Mouse (Mus musculus) urinary bladder, postnatal 4 days (tissue): ENCODE results near the gene Fbxl7.
A peak's percentile ranks its signal among the peaks of the same experiment; 100 is the strongest.
"Not testable (repeated sequence)": the region's sequence is repeated elsewhere in the genome, so short reads cannot be mapped to it uniquely, and the experiment has no call there.

ENCODE experiments used
- DNase-seq, 2 experiments: peaks; one replicate each; pipeline ENCODE4 v3.0.0; 2021 to 2022; ENCODE audit warnings: low spot score in 2 of 2

The Fbxl7 gene

DNA sequence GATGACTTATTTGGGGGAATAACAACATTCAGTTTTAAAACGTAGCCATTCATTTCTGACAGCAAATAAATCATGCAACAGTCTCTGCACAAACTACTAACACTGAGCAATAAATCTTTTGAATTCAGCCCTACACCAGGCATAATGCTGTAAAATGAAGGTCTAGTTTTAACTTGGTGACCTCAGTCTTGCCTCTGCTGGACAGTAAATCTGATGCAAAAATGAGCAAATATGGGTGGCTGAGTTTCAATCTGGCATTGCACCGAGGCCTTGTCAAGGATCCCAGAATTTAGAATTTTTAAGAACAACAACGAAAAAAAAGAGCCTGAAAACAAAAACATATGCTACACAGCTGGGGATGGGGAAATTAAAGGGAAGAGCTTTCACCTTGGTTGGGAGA is 85.8 kb downstream of the Fbxl7 start:
- no peak for DNase-seq

DNA sequence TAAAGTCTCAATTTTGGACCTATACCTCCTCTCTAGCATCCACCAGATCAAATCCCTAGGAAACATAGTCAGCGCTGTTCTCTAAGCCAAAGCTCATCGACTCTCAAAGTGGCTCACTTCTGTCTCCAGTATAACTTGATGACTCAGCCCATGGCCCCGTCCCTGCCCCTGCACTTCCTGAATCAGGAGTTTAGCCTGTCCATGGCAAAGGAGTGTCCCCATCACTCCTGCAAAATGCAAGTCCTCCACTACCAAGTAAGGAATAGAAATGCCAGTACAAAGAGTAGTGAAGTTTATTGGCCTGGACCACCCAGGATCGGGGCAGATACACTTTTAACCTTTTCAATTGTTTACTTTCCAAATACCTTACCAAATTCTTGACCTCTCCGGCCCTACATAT is 91.3 kb downstream of the Fbxl7 start:
- DNase-seq, result no peak

DNA sequence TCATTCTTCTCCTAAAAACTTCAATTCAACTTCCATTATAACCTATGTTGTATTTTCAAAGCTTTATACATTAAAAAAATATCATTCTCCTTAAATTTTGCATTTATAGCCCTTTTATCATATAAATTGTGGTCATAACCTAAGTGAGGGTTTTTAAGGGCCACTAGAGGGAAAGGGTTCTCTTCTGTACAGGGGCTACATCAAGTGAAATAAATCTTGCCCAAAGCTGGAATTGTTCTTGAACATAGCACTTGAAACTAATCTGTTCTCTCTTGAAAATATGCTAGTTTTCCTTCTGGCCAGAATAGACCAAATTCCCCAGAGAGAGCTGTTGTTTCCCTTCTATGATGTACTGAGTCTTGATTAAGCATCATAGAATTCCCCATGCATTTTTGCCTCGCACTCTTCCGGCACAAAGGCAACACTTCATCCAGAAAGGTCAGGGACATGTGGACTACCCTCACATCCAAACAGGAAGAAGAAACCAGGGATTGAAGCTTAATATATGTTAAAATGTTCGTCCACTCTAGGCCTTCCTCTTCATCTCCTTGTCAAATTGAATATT is 95.8 kb downstream of the Fbxl7 start:
- no peak for DNase-seq

DNA sequence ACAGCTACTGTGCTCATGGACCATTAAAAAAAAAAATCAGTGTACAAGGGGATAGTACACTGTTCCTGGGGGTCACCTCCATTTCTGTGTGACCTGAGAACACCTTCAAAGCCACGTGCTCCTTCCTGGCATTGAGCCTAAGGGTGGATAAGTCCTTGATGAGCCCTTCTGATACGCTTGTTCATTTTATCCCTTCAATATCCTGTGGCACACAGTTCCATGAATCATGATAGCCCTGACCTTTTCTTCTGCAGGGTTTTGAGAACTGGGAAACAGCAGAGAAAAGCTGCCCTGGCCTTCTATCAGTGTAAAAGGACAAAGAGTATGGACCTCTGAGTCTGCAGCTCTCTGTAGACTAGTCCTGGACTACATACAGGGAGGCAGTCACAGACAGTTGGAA is 99.4 kb downstream of the Fbxl7 start:
- no peak for DNase-seq

DNA sequence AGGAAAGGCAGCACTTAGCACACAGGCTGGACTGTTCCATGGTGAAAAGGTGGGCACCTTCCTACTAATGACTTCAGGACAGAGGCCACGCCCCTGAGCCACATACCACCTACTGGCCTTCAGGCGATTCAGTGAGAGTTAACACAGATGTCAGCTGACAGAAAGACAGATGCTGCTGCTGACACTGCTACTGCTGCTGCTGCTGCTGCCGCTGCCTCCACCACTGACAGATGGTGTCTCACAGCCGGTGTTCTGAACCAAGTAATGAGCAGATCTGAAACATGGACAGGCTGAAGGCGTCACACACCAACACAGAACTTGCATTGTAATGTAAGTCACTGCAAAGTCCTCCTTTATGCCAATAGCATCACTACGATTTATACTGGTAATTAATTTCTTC is 99.9 kb downstream of the Fbxl7 start:
- DNase-seq, result no peak

DNA sequence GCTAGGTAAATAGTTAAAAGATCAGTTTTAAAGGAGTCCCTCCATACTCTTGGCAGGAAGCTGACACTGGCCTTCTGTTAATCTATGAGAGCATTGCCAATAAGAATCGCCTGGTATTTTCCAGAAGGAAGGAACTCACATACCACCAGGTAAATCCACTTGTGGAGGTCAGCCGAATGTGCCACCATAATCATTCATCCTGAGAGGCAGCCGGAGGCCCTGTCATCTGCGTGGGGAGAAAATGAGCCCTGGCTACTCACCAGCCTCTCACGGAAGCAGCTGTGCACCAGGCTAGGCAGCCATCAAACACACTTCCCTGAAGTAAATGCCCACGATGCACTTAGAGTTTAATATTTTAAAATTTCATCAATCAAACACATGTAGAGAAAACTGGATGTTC is 108.2 kb downstream of the Fbxl7 start:
- no peak for DNase-seq

DNA sequence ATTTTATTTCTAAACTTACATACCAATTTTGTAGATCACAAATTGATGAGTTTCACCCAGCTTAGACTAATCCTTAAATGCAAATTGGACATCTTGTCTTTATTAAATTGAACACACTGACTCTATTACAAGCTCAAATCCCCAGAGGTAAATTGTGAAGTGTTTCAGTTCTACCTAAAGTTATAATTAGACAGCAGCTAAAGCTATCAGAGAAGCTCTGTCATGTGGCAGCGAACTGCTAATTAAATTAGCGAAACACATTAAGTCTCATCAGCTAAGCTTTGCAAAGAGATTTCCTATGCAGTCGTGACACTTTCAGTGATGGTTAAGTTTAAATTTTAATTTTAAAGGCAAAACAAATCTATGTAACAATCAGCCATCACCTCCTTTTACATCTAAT is 114.8 kb downstream of the Fbxl7 start:
- DNase-seq, result no peak

DNA sequence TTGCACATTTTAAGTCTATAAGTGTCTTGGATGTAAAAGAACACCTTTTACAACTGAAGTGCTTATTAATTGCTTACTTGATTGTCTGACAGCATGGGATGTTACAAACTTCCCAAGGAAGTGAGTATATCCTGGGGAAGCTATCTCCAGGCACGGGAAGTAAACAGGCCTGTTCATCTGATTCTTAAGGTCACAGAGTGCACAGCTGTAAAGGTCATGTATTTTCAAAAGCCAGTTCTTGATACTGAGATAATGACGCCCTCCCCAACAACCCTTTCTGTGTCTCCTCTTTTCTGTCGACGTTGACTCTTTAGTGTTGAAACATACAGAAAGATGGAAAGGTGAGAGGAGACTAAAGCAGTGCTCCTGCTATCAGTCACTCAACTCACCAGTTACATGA is 116.3 kb downstream of the Fbxl7 start:
- DNase-seq, result no peak

DNA sequence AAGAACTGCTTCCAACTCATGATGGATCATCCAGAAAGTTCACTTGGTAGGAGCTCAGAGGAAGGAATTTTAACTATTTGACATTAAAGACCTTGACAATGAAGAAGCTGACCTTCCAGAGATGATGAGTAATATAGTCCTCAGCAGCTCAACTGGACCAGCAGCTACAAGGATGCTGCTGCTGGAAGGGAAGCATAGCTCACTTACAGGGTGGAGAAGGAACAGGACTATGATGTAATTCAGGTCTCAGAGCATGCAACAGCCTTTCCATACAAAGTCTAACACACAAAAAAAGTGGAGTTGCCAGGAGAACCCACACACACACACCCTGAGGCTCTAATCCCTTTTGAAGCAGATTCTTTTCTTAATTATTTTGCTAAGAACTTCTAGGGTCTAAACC is 119.7 kb downstream of the Fbxl7 start:
- no peak for DNase-seq

DNA sequence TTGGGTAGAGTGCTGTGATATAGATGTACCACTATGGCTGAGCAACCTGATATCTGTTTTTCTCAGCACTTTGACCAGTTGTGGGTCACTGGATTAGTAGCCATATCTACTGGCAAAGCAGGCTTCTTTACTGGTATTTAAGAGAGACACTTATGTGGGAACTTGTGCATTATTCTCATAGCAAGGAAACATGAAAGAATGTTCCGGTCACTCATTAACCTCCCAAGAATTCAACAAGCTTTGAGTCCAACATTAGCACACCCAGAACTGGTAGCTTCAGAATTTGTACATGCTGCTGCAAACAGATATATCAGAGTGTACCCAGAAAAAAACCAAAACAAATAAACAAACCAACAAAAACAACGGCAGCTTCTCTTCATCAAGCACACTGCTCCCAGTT is 120.5 kb downstream of the Fbxl7 start:
- DNase-seq, result no peak

DNA sequence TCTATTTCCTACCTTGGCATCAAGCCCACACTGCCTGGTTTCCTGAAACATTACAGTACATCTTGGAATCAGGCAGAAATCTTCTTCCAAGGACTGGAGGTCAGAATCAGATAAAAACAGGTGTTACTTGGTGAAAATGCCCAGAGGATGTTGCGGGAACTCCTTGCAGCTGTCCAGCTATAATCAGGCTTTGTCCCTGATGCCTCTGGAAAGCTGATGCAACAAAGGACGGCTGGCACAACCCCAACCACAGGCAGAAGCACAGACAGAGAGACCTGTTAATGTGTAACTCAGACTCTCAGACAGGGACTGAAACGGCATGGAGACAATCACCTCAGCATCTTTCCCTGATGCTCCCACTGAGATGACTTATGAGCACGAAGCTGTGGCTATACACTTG is 133.7 kb downstream of the Fbxl7 start:
- no peak for DNase-seq

DNA sequence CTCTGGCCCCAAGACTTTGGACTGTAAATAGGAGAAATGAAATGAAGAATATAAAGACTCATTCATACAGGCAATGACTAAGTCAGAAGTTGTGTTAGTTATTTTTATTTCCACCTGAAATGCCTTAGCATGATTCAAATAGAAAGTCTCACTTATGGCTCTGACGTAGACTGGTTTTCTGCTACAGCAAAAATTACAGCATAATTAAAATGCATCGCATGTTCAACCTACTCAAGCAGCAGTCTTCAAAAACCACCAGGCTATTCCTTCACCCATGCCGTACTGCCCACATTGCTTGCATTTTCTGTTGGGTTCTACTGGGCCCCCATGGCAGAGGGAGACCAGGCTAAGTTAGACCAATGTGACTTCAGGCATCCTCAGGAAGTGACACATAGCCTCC is 146.9 kb downstream of the Fbxl7 start:
- DNase-seq, result no peak

DNA sequence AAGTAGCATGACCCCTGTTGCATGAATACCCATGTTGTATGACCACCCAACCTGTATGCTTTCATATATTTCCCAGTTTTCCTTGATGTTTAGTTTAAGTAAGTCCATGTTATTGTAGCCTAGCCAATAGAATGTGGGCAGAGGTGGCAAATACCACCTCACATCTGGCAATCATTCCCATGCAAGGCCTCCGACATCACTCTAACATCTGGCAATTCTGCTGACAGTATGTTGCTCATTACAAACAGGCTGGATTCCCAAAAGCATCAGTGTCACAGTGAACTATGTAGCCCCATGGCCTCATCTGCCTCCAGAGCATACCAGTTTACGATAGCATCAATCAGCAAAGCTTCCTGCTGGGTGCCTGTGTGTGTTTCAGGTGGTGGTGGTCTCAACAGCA is 163.0 kb downstream of the Fbxl7 start:
- no peak for DNase-seq

DNA sequence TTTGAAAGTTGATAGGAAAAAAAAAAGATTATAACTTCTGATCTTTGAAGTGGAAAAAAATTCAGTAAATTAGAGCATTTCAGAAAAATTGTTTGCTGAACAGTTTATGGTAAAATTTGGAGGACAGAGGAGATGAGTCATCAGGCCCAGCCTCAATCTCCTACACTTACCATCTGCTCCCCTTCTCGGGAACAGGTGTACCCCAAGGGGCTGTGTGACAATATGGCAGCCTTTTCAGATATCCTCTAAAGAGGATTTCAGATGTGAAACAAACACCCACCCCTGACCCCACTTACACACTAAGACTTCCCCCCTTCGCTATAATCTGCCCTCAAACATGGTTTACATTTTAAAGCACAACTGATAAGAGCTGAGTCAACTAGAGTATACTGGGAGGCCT is 164.6 kb downstream of the Fbxl7 start:
- DNase-seq, result no peak

DNA sequence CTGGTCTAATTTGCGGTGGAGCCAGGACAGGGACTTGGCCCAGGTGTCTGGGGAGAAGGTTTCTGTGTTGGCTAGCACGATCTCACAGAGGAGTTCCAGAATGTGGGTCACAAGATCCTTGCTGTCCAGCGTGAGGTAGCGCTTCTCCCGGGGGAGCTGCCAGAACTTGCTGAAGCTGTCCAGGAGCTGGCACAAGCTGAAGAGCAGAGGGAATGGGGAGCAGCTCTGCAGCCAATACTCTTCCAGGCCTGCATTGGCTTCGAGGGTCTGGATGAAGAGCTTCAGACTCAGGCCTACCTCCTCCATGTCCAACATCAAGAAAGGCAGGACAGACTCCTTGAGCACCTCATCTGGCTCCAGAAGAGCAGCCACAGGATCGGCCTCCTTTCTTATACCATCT is 166.0 kb downstream of the Fbxl7 start:
- not testable (repeated sequence) for DNase-seq

DNA sequence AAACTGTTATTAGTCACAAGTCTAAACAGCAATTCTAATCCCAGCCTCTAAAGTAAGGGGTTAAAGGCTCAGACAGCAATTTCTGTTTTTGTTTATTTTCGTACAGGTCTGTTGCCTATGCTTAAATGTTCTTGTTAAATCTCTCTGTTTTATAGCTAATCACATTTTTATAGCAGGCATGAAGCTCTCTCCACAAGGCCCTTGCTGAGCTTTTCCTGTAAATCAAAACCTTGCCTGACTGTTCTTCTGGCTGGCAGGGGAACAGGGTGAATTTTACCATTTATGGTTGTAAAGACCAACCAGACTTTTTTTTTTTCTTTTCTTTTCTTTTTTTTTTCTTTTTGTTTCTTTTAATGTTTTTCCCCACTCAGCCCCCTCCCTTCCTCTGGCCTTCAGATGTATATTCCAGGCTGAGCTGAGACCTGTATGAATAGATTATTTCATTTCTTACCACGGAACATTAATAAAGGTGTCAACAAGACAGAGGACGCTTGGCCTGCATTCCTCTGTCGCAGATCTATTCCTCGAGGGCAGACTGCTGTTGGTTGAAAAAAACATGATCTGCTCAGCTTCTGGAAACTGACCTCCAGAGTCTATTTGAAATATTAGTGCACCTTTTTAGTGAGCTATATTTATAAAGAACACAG is 176.9 kb downstream of the Fbxl7 start:
- DNase-seq, result no peak

DNA sequence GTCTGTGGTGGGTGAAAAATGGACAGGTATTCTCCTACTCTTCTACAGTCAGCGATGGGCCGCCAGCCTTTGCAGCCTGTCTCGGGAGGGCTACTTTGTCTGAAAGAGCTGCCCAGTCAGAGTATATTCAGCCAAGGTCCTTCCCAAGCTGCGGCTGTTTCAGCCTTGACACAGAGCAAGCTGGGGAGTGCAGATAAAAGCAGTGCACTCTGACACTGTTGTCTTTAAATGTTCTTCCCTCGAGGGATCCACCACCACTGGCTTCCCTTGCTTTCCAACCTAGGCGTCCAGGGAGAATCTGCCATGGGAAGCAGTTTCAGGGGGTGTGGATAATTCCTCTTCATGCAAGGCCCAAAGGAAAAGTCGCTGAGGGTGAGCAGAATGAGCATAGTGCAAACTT is 177.4 kb downstream of the Fbxl7 start:
- DNase-seq, result peak in 1 of 2 experiments; percentile 26

DNA sequence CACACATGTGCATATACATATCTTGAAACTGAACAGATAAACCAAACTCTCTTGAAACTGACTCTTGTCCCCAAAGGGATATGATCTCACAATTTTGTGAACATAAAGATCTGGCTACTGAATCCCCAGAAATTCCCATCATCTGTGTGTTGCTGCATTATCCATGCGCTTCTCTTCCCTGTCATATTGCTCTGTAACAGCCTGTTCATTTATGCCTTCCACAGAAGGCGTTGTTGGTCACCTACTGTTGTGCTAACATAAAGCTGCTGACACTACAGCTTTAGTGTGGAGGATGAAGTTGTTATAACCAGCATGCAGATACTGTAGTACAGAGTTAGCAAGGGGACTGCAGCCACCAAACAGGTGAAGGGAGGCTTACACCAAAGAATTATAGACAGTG is 179.2 kb downstream of the Fbxl7 start:
- DNase-seq, result no peak

DNA sequence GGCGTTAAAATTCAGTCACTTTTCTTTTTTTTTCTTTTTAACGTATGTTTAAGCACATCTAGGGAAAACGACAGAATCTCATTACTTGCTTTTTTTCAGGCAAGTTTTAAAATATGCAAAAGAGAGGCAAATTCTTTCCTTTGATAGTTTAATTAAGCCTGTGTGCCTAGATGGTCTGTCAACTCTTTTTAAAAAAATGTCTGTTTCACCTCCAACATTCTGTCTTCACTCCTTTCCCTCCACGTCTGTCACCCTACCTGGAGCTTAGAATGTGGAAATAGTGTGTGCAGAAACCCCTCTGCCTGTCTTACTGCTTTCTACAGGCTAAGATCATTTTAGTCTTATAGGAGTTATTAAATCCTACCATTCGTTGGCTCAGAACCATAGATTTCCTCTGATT is 179.7 kb downstream of the Fbxl7 start:
- DNase-seq, result no peak

DNA sequence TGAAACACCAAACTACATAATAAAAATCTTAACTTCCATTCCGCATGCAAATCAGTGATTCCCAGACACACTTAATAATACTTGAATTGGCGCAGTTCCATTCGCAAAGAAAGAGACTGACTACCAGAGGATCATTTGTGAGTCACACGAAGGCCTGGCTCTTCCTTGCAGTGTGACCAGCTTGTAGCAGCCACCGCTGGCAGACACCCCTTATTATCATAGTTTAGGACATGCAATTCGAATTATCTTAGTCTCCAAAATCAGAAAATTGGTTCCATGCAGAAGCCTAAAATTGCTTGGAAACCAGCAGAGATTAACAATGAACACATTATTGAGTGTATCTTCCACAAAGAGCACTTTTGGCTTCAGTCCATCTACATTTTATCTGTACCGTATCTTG is 183.1 kb downstream of the Fbxl7 start:
- DNase-seq, result no peak

DNA sequence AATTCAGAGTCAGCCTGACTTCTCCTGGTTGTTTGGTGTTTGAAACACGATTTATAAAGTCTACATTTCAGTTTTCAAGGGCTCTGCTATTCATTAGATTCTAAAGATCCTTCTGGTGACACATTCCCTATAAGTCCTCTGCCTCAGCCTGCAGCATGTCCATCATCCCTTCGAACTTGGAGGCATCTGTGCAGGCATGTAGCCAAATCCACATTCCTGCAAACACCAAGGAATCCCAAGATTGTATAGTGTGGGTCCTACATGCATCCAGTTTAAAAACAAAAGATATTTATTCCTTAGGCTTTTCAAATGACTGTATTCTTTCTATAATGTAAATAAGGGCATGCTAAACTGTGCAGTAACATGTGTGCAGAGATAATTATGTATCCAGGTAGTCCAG is 190.4 kb downstream of the Fbxl7 start:
- DNase-seq, result no peak

DNA sequence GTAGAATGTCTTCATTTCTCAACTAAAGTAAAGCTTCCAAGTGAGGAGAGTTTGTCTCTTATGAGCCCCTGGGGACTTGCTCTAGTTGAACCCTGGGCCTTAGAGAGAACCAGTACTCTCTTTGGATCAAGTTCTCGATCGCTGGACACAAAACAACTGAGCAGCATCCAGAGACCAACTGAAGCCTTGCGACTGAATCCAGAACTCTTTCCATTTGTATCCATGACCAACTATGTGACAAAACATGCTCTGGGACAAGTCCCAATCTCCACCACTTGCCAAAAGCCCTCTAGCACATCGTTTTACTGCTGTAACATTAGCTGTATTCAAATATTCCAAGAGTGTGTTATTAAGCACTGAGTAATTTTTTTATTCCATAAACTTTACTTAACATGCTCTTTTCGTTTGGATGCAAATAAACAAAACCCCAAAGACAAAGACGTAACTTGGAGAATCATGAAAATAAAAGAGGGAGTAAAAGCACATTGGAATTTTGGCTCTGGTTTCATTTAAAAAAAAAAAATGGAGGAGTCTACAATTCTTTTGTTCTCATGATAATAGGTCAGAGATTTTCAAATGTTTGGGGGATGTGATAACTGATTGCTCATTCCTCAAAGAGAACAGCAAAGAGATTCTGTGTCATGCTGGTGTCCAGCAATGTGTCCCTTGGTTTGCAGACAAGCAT is 192.1 kb downstream of the Fbxl7 start:
- no peak for DNase-seq

DNA sequence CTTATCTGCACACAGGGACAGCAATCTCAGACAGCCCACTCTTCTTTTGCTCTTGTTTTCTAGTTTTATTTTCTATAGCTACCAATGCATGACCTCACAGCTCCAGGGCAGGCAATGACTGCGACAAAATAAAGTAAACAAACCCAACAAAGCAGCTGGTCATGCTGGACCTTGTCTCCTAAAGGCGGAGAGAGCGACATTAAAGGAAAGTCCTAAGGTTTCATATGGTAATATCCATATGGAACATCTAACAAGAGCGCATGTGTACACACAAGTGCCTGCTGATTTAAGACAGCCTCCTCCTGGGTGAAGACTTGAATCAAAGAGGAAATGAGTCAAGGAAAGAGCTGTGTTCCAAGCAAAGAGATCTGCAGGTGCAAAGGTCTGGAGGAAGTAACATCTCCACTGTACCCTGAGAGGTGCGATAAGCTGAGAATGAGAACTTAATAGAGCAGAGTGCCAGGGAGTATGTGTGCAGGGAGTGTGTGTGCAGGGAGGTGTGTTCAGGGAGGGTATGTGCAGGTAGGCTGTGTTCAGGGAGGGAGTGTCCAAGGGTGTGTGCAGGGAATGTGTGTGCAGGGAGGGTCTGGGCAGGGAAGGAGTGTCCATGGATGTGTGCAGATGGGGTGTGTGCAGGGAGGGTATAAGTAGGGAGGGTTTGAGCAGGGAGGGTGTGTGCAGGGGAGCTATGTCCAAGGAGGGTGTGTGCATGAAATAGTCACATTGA is 193.3 kb downstream of the Fbxl7 start:
- DNase-seq, result no peak
